Mouse (Mus musculus) megakaryocyte, embryonic 14.5 days (primary cell): ENCODE data around the gene Fcer1g.

Experiments used
- FLI1 ChIP-seq: IDR thresholded peaks from 2 replicates; pipeline ENCODE4 v1.6.1; 2012; ENCODE audit warnings: low read length, inconsistent platforms, mixed read lengths
- GATA1 ChIP-seq: IDR thresholded peaks from 3 replicates; pipeline ENCODE4 v1.6.1; 2012; ENCODE audit warnings: mixed read lengths, low read length, inconsistent platforms, borderline replicate concordance

- TF ChIP-seq GATA1 (no peak), FLI1 (no peak)
These were observed 28.5 kb upstream of the Fcer1g start for GRCm38 (mm10) chr1:171262594-171263130.
